Mouse (Mus musculus): Measurements from ENCODE around the gene Fnbp1.
"Not testable (repeated sequence)": the region's sequence is repeated elsewhere in the genome, so short reads cannot be mapped to it uniquely, and the experiment has no call there.

Fnbp1 gene

DNA sequence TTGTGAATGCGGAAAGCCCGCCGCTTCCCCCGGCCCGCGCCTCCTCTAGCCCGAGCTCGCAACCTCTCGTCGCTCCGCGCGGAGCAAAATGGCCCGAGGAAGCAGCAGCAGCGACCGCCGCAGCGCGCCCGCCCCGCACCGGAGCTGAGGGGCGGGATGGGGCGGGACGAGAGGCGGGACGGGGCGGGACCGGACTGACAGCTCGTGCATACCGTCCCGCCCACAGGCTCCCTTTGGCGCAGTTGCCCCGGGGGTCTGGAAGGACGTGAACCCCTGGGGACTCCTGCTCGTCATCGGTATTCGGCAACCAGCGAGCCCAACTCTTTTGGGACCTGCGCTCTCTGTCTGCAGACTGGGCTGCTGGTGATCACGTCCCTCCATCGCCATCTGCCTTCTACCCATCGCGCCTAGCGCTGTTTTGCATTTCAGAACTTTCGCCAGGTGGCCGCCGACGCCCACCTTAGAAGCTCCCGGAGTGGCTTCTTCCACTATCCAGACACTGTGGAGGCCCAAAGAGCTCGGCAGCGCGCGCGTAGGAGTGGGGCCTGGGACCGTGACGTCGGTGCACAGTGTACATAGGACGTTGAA lies at the start of gene Fnbp1:
Gene Fnbp1 (minus strand): TSS at position 142 of the 588 bp plus-strand sequence.
- DNase-seq: peak; percentile 82

DNA sequence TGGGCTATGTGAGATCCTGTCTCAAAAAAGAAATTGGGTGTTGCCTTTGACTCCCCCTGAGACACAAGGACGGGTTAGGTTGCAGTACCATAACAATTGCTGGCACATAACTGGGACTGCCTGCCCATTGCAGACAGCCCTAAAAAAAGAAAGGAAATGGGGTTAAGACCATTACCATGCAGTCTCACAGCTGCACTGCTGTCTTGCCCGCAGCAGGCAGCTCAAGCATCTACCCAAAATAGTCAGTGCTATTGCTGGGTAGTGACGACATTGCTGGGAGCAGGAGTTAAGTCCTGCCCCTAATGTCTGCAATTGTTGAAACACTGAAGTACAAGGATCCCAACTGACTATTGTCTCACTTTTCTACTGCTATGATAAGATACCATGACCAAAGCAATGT lies 47.8 kb upstream of the Fnbp1 start:
- no peak for DNase-seq

GRCm38 (mm10) chr2:31188691-31189090 lies 46.9 kb upstream of the Fnbp1 start:
- no peak for DNase-seq

DNA sequence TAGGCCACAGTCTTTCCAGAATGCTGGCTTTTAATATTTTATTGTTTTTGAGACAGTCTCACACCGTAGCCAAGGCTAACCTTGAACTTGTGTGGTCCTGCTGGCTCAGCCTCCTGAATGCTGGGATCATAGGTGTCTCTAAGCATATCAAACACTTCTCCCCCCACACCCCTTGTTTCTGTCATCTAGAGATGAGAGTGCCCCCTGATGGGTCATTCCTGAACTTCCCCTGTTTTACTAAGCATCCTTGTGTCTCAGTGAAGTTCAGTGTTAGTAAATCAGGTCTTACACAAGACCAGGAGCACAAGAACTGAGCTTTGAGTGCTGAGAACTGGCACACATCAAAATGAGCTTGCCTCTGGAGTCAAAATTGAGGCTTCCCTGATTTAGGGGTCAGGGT lies 42.0 kb upstream of the Fnbp1 start:
- DNase-seq: no peak

DNA sequence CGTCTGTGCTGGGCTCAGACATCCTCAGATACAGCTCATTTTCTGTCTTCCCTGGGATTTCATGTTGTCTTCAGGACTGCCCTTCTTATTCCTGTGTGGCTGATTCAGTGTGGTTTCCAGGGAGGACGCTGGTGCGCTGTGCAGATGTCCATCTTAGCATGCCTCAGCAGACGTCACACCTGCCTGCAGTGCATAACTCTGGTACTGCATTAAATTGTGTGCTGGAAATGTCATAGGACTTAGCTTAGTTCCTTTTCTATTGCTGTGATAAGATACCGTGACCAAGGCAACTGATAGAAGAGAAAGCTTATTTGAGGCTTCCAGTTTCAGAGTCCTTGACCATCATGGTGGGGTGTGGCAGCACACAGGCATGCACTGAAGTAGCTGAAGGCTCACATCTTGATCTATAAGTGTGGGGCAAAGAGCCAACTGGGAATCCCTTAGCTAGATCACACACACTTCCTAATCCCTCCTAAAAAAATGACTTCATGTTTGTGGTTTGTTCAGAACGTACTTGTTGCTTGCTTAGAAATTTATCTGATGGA lies 41.0 kb upstream of the Fnbp1 start:
- no peak for DNase-seq

- no peak for DNase-seq
Measured at GRCm38 (mm10) chr2:31180081-31180551, 38.3 kb upstream of the Fnbp1 start.

GRCm38 (mm10) chr2:31179471-31179870 lies 37.7 kb upstream of the Fnbp1 start:
- DNase-seq: no peak

- not testable (repeated sequence) for DNase-seq
Measured at GRCm38 (mm10) chr2:31178593-31178992, 36.8 kb upstream of the Fnbp1 start.

- no peak for DNase-seq
Measured at GRCm38 (mm10) chr2:31173290-31173689, 31.5 kb upstream of the Fnbp1 start.

DNA sequence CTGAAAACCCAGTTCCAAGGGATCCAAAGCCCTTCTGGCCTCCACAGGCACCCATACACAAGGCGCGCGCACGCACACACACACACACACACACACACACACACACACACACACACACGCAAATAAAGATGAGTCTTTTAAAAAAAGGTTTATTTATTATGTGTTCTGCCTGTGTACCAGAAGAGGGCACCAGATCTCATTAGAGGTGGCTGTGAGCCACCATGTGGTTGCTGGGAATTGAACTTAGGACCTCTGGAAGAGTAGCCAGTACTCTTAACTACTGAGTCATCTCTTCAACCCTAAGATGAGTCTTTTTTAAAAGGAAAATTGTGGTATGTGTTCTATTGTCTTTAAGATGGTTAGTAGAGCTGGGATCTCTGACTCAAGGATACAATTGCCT lies 30.7 kb upstream of the Fnbp1 start:
- no peak for DNase-seq

GRCm38 (mm10) chr2:31172001-31172400 lies 30.2 kb upstream of the Fnbp1 start:
- no peak for DNase-seq

DNA sequence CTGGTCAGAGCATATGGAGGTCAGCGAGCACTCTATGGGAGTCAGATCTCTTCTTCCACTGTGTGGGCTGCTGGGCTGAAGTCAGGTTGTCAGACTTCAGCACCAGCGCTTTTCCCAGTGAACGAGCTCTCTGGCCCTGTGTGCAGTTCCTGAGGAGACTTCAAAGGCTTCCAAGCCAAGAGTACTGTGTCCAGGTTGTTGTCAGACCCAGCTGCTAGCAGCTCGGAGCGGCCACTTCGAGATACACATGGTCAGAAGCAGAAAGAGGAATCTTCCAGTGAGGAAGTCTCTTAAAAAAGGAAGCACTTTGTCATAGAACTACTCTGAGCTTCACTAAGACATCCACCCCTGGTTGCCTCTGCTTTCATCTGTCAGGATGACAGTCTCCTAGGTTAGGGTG lies 28.4 kb upstream of the Fnbp1 start:
- DNase-seq: no peak

DNA sequence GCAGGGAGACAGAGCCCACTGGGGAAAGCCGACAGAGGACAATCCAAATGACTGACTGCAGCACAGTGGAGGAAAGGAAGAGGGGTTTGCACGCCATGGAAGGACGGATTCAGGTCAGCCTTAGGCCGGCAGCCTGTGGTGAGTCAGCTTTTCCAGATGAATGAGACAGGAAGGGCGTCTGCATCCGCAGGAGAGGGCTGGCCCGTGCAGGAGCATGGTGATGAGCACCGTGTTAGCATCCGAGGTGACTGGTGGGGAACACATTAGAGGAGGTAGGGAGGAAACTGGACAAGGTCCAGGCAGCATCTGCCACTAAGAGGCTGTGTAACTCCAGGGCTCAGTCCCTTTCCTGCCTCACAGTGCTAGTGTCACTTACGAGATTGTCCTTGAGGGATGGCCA lies 27.2 kb upstream of the Fnbp1 start:
- no peak for DNase-seq

DNA sequence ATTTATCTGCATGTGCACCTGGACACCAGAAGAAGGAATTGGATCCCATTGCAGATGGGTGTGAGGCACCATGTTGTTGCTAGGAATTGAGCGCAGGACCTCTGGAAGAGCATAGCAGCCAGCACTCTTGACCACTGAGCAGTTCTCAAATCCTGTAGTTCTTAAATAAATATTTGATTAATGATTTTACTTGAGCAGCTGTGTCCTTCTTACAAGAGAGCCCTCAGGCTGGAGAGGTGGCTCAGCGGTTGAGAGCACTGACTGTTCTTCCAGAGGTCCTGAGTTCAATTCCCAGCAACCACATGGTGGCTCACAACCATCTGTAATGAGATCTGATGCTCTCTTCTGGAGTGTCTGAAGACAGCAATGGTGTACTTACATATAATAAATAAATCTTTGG lies 25.8 kb upstream of the Fnbp1 start:
- DNase-seq: not testable (repeated sequence)

DNA sequence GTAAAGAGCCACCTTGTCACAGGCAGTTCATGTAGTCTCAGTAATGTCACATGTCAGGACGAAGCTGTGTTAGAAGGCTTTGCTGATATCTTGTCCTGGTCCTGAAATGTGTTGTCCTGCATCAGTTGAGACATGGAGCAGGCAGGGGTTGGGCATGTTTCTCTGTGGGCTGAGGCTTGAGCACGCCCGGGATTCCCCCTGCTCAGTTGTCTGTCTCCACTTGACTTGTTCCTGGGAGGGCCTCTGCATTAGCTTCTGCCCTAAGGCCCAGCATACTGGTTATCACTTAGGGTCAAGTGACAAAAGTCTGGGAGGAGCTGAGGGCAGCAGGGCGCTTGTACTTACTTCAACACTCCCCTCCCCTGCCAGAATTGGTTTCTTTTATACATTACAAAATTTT lies 23.7 kb upstream of the Fnbp1 start:
- no peak for DNase-seq

DNA sequence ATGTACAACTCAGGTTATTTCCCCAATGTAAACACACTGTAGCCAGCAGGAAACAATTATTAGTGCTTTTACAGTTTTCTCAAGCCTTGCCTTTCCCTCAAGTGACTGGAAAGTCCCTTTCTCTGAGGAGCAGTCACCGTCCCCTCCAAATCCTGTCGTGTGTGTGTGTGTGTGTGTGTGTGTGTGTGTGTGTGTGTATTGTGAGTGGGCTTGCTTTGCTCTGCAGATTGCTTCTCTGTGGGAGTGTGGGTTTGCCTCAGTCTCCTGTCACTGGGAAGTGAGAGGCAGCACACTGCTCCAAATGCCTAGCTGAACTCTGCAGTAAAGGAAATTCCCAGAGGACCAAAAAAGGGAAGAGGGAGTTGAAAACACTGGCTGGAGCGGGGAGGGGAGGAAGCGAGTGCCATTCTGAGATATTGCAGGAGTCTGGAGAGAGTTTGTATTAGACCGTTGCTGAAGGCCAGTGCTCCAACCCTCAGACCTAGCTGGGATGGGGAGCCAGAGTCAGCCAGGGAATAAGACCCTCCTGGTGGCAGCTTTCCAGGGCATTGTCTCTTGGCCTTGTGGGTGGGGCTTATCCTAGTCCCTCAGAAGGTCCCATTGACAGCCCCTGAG lies 23.1 kb upstream of the Fnbp1 start:
- no peak for DNase-seq

GRCm38 (mm10) chr2:31163361-31164118 lies 21.7 kb upstream of the Fnbp1 start:
- DNase-seq: no peak

DNA sequence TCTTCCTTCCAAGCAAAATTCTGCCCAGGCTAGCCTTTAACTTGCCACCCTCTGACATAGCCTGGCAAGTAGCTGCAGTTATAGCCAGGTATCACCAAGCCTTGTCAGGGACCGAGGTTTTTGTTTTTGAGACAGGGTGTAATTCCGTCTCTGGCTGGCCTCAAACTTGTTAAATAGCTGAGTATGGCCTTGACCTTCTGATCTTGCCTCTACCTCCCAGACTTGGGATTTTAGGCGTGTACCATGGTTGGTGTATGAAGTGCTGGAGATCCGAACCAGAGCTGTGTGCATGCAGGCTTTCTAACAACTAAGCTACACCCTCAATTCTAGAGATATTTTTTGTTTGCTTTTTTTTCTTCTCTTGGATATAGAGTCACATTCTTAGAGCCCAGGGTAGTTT lies 19.8 kb upstream of the Fnbp1 start:
- DNase-seq: no peak

GRCm38 (mm10) chr2:31160147-31160920 lies 18.5 kb upstream of the Fnbp1 start:
- DNase-seq: no peak

DNA sequence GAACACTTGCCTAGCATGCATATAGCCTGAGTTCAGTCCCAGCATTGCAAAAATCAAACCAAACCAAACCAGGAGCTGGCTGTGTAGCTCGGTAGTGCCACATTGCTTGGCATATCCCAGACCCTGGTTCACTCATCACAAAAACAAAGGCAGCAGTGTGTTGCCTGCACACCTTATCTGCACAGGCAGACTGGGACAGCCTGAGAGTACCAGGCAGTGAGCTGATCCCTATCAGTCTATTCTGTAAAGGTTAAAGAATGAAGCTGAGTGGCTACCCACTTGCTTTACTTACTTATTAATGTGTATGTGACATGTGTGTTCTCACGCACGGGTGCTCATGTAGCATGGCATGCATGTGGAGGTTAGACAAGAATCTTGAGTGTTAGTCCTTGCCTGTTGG lies 15.0 kb upstream of the Fnbp1 start:
- no peak for DNase-seq

DNA sequence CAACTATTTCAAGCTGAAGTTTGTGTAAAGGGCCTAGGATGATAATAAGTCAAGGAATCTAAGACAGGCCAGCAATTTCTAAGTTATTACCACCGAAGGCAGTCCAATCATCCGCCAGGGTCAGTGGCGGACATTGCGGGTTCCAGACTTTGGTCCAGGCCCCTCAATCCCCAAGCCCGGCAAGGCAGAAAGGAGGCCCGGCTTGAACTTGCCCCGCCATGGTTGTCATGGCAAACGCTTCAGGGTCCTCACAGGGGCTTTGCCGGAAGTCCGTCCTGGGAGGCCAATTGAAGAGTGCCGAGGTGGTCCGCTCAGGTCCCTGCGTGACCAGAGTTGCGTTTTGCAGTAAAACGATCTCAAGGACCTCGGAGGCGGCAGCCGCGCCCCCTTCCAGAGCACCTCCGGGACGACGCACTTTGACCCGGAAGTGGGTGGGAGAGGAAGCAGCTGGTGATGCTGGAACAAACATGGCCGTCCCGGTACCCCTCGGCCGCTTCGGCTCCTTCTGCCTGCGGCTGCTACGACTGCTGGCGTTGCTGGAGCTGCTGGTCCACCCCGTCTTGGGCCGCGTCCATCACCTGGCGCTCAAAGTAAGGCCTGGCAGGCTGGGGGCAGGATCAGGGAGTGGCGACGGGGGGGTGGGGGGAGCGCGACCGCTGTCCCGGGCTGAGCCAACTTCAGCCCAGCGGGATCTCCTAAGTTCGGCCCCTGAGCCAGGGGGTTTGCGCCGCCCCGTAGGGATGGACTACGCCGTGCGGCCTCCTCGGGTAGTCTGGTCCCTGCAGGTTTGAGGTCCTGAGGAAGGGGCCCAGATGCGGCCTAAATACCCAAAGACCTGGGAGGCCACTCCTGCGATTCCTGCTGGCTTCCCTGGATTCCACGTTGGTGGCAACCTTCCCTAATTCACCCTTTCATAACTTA lies 10.3 kb upstream of the Fnbp1 start, which contains the start of gene Gpr107:
Gene Gpr107 (plus strand): TSS at position 425 of the 921 bp plus-strand sequence.
- DNase-seq: peak; percentile 79

GRCm38 (mm10) chr2:31150762-31151161 lies 9.0 kb upstream of the Fnbp1 start:
- DNase-seq: no peak

Data from right cerebral cortex, postnatal 4 days (tissue).